Mouse (Mus musculus): ENCODE data around the gene Ddx4. TPM values are rescaled to one million over a fixed set of nuclear protein-coding genes. Genes with fewer than 3 reads are reported as not detected.
"Not testable (repeated sequence)": the region's sequence is repeated elsewhere in the genome, so short reads cannot be mapped to it uniquely, and the experiment has no call there.

Ddx4 gene
- total RNA-seq, 4 experiments from 2014 or later: 1.5 to 3.5 (median 2.1) TPM

DNA sequence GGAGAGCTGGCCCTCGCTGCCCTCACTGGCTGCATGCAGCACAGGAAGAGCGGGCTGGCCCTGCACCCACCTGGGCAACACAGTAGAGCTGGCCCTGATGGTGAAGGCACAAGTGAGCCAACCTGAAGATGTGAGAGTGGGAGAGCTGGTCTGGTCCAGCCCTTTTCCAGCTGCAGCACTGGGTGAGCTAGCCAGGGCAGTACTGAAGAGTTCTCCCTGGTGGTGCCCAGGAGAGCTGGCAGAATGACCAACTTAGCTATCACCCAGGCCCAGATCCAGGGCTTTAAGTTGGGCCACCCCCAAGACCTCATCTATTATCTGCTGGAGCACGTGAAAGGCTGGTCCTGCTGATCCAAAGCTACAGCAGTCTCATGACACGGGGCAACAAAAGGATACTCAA lies 13.2 kb downstream of the Ddx4 start:
- DNase-seq (ENCODE audit: low spot score in 2 of 2): no peak

DNA sequence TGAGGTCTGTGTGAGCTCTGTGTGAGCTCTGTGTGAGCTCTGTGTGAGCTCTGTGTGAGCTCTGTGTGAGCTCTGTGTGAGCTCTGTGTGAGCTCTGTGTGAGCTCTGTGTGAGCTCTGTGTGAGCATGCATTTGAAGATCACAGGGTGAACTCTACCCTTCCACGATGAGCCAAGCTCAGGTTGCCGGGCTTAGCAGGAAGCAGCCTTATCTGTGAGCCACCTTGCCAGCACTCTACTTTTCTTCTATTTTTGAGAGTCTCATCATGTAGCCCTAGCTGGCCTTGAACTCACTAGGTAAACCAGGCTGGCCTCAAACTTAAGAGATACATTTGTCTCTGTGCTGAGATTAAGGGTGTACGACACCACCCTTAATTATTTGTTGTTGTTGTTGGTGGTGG lies 15.8 kb downstream of the Ddx4 start:
- no peak for DNase-seq (ENCODE audit: low spot score in 2 of 2)

DNA sequence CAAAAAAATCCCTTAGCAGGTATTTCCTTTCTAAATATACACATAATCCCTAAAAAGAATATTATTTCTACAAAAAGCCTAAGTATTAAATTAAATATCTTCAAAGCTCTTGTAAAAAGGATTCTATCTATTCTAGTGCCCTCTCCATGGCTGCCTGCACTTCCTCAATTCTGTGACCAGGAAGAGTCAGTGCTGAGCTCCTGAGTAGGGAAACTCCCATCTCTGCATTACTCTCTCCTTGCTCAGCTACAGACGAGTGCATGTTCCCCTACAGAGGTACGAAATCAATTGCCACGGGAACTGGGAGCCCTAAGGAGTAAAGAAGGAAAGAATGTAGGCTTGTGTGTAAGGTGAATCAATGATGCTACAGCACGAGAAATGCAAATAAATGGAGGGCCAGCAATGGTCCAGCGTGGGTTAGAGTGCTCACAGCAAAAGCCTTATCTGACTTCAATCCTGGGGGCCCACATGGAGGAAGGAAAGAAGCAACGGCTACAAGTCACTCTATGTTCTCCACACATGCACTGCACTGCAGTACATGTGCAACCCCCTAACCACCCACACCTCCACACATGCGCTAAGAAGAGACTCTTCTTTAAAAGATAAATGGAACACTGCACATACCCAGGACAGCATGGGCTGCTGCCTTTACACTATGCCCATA lies 17.0 kb downstream of the Ddx4 start:
- no peak for DNase-seq (ENCODE audit: low spot score in 2 of 2)

DNA sequence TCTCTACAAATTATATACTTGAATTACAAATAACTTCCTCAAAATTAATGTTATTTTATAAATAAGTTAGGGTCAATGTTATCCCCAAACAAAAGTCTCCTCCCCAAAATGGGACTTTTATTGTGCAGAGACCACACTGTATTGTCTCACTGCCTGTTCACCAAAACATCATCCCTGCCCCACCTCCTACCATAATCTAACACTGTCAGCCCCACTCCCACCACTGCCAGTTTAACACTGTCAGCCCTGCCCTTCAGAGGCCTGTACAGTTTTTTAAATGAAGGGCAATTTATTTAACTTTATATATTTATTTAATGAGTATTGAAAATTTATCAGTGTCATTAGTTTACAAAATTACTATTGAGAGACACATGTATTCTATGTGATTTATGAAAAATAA lies 26.7 kb downstream of the Ddx4 start:
- no peak for DNase-seq (ENCODE audit: low spot score in 2 of 2)

DNA sequence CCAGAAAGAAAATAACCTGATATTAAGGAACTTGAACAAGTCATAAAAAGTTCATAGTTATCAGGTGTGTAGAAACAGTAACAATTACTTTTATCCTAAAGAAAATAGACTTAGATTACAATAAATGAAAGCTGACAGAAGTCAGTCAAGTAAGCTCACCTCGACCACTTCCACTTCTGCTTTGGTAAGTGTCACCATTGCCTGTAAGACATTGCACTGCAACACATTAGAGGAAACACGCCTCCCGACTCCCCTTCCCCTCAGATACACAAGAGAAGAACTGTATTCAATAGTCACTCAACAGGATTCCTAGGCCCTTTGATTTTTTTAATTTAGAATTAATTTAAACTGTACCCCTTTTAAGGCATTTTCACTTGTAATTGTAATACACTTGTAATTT lies 27.7 kb downstream of the Ddx4 start:
- DNase-seq (ENCODE audit: low spot score in 2 of 2): no peak

DNA sequence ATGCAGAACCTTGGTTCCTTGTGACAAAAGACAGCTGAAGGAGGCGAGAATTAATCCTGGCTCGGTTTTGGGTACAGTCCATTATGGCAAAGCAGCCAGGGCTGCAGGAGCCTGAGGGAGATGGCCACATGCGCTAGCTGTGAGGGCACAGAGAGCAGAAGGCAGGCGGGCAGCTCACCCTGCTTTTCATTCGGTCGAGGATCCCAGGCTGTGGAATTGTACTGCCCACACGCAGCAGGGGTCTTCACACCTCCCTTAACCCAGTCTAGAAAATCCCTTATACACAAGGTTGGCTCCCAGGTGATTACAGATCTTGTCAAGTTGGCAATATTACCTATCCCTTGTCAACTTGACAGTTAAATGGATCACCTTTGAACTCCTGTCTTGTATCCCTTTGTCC lies 28.6 kb downstream of the Ddx4 start:
- DNase-seq (ENCODE audit: low spot score in 2 of 2): no peak

DNA sequence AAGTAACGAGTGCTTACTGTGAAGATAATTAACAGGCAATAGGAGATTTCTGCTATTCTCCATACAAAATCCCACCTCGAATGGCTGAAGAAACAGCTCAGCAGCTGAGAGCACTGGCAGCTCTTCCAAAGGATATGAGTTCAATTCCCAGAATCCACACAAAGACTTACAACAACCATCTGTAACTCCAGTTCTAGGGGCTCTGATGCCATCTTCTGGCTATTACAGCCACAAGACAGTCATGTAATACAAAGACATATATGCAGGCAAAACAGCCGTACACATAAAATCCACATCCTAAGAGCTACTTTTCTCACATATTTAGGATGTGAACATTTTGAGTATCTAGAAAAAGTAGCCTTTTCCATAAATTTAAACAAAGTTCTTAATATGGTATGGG lies 30.7 kb downstream of the Ddx4 start:
- no peak for DNase-seq (ENCODE audit: low spot score in 2 of 2)

DNA sequence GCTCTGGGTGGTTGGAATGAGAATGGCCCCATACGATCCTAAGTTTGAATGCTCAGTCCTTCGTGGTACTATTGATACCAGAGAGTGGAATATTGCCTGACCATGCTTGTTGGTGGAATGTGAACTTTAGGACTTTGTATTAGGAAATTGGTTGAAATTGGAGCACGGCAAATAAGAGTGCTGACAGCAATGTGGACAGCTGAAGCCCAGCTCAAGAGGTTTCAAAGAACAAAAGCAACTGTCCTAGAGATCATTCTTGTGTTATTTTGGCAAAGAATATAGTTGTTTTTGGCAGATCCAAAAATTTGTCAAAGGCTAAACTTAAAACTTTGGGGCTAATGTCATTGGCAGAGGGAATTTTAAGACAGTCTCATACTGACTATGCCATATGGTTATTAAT lies 43.7 kb downstream of the Ddx4 start:
- DNase-seq (ENCODE audit: low spot score in 2 of 2): no peak

DNA sequence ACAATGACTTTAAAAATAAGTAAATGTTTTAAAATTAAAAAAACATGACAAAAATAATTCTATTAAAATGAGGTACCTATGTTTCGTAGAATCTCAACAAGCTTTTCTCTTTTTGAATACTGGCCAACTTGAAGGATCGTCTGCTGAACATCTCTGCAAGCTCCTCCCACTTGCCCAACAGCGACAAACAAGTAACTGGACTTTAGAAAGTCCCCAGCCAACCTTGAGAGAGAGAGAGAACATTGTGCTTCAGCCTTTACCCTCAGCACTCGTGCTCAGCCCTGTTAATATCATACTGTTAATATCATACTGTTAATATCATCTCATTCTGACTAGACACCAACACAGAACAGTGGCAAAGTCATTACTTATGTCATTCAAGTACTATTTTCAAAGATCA lies 47.9 kb downstream of the Ddx4 start:
- no peak for DNase-seq (ENCODE audit: low spot score in 2 of 2)

DNA sequence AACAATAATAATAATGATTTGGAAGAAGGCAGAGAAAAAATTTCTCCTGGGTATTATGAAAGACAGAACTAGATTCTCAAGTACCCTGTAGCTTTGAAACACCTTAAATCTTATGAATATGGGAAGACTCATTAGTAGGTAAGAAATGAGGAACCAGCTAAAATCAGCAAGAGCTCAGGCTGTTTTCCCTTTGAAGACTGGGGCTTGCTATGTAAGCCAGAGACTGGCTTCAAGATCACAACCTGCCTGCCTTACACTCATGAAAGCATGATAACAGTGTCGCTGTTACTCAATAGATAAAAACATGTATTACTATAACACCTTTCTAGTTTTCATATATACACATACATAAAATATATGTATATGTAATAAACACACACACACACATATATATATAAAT lies 48.4 kb downstream of the Ddx4 start:
- no peak for DNase-seq (ENCODE audit: low spot score in 2 of 2)

DNA sequence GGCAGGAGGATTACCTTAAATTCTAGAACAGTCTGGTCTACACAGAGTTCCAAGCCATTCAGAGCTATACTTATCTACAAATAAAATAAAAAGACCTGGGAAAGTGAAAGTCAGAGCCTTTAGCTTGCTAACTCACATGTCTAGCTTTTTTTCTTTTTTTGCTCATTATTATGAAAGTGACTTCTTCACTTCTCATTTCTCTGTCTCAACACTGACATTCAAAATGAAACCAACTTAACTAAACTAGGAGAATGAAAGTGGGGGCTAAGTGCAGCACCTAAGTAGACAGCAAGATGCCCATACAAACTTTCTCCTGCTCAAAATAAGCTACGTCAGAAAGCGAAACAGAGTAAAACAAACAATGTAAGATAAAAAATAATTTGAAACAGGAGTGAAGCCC lies 49.7 kb downstream of the Ddx4 start:
- DNase-seq (ENCODE audit: low spot score in 2 of 2): no peak

DNA sequence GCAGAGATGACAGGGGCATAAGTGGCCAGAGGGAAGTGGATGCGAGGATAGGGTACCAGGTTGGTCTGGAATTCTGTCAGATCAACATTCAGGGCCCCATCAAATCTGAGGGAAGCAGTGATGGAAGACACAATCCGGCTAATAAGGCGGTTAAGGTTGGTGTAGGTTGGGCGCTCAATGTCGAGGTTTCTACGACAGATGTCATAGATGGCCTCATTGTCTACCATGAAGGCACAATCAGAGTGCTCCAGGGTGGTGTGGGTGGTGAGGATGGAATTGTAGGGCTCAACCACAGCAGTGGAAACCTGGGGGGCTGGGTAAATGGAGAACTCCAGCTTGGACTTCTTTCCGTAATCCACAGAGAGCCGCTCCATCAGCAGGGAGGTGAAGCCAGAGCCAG lies 58.0 kb downstream of the Ddx4 start, which contains the start of gene Il31ra:
Gene Il31ra, minus strand, starts transcription at position 101 of the 400 bp plus-strand sequence.
- DNase-seq (ENCODE audit: low spot score in 2 of 2): not testable (repeated sequence)

DNA sequence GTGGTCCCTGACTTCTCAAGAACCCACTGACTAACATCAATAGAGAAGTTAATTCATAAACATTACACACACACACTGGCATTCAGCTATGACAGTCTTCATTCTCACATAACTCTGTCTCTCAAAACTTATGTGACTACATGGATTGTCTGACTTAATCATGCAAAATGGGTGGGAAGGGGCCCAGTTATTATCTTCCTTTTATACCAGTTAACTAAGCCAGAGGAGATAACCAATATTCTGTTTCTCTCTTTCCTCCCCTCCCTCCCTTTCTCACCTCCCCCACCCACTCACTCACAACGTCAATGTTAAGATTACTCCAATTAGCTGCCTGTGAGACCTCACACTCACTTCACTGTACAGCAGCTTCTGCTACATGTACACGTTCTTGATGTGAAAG lies 62.0 kb downstream of the Ddx4 start:
- no peak for DNase-seq (ENCODE audit: low spot score in 2 of 2)

DNA sequence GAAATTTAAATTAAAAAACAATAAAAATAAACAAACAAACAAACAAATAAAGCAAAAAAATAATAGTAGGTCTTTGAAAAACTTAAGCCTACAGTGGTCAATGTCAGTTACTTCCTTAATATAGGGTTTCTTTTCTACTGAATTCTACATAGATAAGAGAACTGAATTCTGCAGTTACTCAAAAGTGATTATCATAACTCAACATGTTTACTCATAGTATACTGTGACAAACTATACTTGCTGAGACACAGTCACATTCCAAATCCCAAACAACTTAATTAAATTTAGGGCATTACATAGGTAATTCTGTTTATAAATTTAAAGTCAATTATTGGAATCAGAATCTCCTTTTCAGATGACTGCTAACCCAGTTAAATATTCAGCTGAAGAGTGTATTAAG lies 62.6 kb downstream of the Ddx4 start:
- no peak for DNase-seq (ENCODE audit: low spot score in 2 of 2)

DNA sequence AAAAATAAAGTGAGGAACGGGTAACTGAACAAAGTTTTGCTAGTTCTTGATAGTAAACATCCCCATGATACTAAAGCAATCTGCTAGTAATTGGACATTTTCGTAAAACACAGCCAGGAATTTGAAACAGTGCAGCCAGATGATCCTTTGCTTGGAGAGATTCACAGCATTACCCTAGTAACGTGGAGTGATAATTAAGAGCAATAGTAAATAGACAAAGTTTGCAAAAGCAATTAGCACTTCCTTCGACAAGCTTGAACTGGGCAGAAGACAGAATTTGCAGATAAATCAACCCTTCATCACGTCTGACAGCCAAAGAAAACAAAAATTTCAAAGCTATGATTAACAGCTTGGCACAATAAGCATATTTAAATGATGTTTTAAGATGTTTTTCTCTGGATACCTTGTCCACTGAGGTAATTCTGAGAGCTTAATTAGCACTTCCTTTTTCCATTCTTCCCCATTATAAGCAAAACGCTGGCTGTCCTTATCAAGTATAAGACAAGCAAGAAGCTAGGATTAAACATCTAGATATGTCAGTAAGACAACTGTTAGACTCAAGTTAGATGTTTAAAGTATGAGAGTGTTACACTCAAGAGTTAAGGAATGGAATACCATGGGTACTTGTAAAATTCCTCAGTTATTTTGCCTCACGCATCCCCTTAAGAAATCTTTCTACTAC lies 67.6 kb downstream of the Ddx4 start:
- no peak for DNase-seq (ENCODE audit: low spot score in 2 of 2)

DNA sequence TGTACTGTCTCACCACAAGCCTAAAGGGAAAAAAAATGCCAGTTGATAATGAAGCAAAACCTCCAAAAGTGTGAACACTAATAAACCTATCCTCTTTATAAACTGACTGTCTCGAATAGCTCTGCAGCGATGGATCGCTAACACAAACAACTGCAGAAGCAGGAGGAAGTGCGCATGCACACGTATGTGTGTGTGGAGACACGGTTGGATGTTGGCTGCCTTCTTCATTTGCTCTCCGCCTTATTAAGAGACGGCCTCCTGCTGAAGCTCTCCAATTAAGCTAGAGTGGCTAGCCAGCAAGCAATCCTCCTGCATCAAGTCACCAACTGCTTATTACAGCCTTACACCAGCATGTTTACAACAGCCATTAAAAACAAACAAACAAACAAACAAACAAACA lies 70.0 kb downstream of the Ddx4 start:
- no peak for DNase-seq (ENCODE audit: low spot score in 2 of 2)

DNA sequence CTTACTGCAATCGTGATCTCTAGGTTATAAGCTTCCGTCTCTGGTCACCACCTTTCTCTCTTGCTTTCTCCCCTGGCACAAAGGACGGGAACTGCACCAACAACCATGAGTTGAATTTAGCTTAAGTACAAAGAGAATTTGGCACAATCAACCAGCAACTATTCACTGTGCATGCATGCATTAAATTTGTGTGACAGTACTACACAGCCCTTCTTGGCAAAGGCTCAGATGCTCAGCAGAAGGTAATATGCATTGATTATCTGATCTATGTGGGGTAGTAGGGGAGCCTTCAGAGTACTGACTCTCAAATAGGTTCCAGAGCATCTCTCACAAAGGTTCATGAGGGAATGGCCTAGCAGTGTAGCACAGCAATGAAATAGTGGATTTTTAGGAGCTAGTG lies 70.5 kb downstream of the Ddx4 start:
- no peak for DNase-seq (ENCODE audit: low spot score in 2 of 2)

DNA sequence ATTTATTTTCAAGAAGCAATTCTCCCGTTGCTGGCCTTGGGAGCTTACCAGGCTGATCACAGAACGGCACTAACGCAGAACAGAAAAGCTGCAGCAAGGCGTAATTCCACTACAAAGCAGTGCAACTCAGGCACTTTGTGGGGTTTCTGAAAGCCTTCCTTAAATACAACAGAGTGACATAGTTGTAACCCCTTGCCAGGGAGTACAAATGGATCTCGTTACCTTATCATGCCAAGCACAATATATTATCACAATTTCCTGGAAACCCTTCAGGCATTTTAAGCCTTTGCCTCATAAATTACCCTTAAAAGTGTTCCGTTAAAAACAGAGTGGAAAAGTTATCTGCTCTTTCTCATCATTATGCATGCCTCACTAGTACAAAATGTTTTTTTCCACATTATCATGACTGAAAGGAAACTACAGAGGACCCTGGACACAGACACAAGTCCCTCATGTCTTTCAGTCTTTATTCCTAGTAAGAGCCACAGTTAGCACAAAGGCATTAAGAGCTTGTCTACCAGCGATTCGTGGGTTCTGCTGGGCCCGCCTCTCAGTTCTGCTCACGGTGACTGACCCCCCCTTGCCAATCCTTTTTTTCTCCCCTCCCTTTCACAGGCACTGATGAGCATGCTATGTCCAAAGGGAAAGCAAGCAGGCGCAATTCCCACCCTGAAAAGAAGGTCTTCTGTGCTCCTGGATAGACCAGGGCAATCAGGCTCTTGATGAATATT lies 71.5 kb downstream of the Ddx4 start:
- no peak for DNase-seq (ENCODE audit: low spot score in 2 of 2)

DNA sequence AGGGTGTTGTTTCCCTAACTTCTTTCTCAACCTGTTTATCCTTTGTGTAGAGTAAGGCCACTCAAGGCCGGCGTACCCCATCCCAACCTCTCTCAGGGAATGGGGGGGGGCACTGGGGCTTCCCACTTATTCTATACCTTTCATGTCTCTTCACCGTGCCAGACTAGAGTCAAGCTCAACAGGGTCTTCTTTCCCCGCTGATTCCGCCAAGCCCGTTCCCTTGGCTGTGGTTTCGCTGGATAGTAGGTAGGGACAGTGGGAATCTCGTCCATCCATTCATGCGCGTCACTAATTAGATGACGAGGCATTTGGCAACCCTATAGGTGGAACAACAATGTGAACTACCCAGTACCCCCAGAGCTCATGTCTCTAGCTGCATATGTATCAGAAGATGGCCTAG lies 74.2 kb downstream of the Ddx4 start:
- DNase-seq (ENCODE audit: low spot score in 2 of 2): peak; percentile 99 to 100

DNA sequence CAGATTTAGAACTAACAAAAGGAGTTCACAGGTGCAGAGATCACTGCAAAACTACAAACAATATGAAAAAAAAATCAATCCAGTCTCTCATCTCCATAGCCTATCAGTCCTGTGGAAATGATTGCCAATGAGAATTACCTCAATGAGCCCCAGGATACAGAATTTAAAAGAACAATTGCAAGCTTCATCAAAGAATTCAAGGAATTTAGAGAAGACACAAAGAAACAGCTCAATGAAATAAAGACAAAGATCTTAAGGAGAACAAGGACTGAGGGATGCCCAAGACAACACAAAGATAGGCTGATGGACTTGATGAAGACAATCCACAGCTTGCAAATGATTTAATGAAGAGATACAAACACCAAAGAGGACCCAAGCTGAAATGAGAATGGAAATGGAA lies 78.5 kb downstream of the Ddx4 start:
- no peak for DNase-seq (ENCODE audit: low spot score in 2 of 2)

DNA sequence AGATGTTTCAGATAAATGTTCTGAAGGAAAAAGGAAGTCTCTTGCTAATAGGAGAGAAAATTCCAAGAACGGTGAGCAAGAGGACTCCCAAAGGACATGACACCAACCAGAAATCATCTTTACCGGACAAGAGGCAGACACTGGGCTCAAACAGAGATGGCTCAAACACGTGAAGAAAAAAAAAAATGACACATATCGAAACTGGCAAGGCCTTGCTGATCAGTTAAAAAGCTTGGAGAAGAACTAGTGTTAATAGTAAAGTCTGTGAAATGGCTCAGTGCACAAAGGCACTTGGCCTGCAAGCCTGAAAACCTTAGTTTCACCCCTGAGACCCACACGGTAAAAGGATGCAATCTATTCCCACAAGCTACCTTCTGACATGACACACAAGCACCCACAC lies 81.5 kb downstream of the Ddx4 start:
- DNase-seq (ENCODE audit: low spot score in 2 of 2): no peak

DNA sequence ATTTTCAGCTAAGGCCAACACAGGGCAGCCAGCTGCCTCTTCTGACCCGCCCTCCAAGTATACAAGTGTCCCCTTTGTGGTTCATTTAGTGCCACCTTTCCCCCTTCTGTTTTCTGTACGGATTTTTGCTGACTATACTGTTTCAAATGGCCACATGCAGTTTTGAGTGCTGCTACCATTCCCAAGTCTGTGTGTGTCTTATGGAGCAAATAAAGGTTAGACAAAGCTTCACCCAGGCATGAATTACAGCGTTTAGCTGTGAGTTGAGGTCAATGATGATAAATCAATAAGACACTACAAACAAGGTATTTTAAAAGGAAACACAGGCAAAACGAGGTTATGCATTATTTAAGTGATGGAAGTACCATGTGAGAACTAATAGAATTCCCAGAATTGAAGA lies 82.7 kb downstream of the Ddx4 start:
- DNase-seq (ENCODE audit: low spot score in 2 of 2): no peak

All from layer of hippocampus, adult 8-10 months (tissue).